Mouse (Mus musculus) embryonic facial prominence, embryonic 12.5 days (tissue): ENCODE results near the gene Slc6a8. TPM values are rescaled to one million over a fixed set of nuclear protein-coding genes. Genes with fewer than 3 reads are reported as not detected.

Experiments used
- ATAC-seq: fragments of 200-750 bp; cut with Nextera tagmentation; 2 replicates; pipeline ENCODE4 v1.8.0; 2017; ENCODE audit not compliant: insufficient number of reproducible peaks, insufficient read depth, low FRiP score, low TSS enrichment
- H3K27ac ChIP-seq: fragments of 300-500 bp; sonication (generic); 2 replicates; pipeline ENCODE4 v1.5.1; 2016; ENCODE audit warnings: mild to moderate bottlenecking
- H3K27me3 ChIP-seq: fragments of 300-500 bp; sonication (generic); 2 replicates; pipeline ENCODE4 v1.6.1; 2016; ENCODE audit warnings: mild to moderate bottlenecking, moderate library complexity
- H3K36me3 ChIP-seq: fragments of 300-500 bp; sonication (generic); 2 replicates; pipeline ENCODE4 v1.6.1; 2016; ENCODE audit warnings: mild to moderate bottlenecking
- H3K4me1 ChIP-seq: fragments of 300-500 bp; sonication (generic); 2 replicates; pipeline ENCODE4 v1.6.1; 2016
- H3K4me2 ChIP-seq: fragments of 300-500 bp; sonication (generic); replicated peaks from 2 replicates; pipeline ENCODE4 v1.6.1; 2016; ENCODE audit warnings: mild to moderate bottlenecking, moderate library complexity
- H3K4me3 ChIP-seq: fragments of 300-500 bp; sonication (generic); 2 replicates; pipeline ENCODE4 v1.5.1; 2016; ENCODE audit warnings: mild to moderate bottlenecking
- H3K9ac ChIP-seq: fragments of 300-500 bp; sonication (generic); 2 replicates; pipeline ENCODE4 v1.6.1; 2016; ENCODE audit warnings: mild to moderate bottlenecking, moderate library complexity
- H3K9me3 ChIP-seq: fragments of 300-500 bp; sonication (generic); 2 replicates; pipeline ENCODE4 v1.6.1; 2016; ENCODE audit warnings: mild to moderate bottlenecking, moderate library complexity
- WGBS: fragments of 180-500 bp; shearing (Covaris S2); methylation state at CpG from one replicate; pipeline ENCODE4 v1.1.7; 2016; 5-methylcytosine and 5-hydroxymethylcytosine counted together
- polyA plus RNA-seq: library from polyadenylated mRNA; unstranded; fragments of >200 nt; fragmentation: Nextera tagmentation; extraction: Ambion mirVana; gene quantifications from 2 replicates; pipeline ENCODE4 v1.2.1, GENCODE M21; 2016

Gene Slc6a8
- polyA plus RNA-seq, 1 experiment from 2014 or later, result 8.3 TPM

GRCm38 (mm10) chrX:73658936-73659574 is 13.9 kb upstream of the Slc6a8 start:
- peak; percentile 53; the same call in 1 of the 2 replicates for ATAC-seq
- H3K27me3 ChIP-seq, result no peaks in the 10 kb centered on the region
- no peak overlapping the region for H3K9ac ChIP-seq
- no peaks in the 10 kb centered on the region for H3K4me1 ChIP-seq
- 69% methylated on average over 13 of the region's 13 CpGs for WGBS
- H3K36me3 ChIP-seq, result no peaks in the 10 kb centered on the region
- peak overlapping the region; percentile 45 for H3K4me3 ChIP-seq
- H3K9me3 ChIP-seq, result no peaks in the 10 kb centered on the region
- peak overlapping the region; percentile 74 for H3K4me2 ChIP-seq
- no peak overlapping the region for H3K27ac ChIP-seq

GRCm38 (mm10) chrX:73659575-73660283 is 13.2 kb upstream of the Slc6a8 start, which contains the start of gene Pnck:
Gene Pnck (minus strand): TSS chrX:73660117.
- Histone ChIP-seq H3K27me3 (no peaks in the 10 kb centered on the region), H3K9ac (peak within 1 kb of the TSS; percentile 56), H3K9me3 (no peaks in the 10 kb centered on the region), H3K4me1 (no peaks in the 10 kb centered on the region), H3K27ac (no peak within 1 kb of the TSS), H3K4me2 (peak within 1 kb of the TSS; percentile 74), H3K36me3 (no peaks in the 10 kb centered on the region), H3K4me3 (peak within 1 kb of the TSS; percentile 45)
- 21% methylated on average over 56 of the region's 57 CpGs for WGBS
- peak; percentile 62 for ATAC-seq

DNA sequence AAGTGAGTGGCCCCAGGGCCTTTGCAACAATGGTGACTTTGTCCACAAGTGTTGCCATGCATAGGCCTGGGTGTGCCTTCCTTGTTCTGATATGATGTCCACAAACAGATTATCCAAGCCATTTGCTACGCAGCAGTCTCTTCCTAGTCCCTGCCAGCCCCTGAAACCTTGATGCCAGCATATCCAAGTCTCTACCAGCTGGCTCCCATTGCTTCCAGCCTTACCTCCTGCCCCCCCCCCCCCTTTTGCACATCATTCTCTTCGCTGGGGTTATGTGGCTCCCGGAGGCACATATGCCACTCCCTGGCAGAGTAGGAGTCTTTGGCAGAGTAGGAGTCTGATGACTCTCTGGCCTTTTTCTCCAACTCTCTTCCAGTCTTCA is 12.7 kb upstream of the Slc6a8 start:
- ATAC-seq, result no peak
- Histone ChIP-seq H3K27ac (no peak overlapping the region), H3K4me1 (no peaks in the 10 kb centered on the region), H3K9ac (peak overlapping the region; percentile 56), H3K4me2 (peak overlapping the region; percentile 74), H3K9me3 (no peaks in the 10 kb centered on the region), H3K36me3 (no peaks in the 10 kb centered on the region), H3K27me3 (no peaks in the 10 kb centered on the region), H3K4me3 (peak overlapping the region; percentile 45)
- 65% methylated on average over 3 of the region's 3 CpGs for WGBS

DNA sequence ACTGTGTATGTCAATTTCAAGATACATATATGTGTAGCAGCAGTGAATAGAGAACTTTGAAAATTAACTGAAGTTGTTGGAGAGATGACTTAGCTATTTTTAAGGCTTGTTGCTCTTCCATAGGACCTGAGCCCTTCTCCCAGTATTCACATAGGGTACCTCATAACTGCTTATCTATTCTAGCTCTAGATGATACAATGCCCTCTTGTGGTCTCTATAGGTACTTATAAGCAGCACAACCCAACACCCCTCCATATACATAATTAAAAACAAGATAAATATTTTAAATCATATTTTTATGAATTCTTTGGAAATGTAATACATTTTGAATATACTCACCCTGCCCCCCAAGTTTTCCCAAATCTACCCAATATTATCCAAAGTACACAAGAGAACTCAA is 9.8 kb upstream of the Slc6a8 start:
- H3K36me3 ChIP-seq, result no peaks in the 10 kb centered on the region
- H3K9me3 ChIP-seq, result no peaks in the 10 kb centered on the region
- H3K27me3 ChIP-seq, result no peaks in the 10 kb centered on the region
- no peak overlapping the region for H3K27ac ChIP-seq
- ATAC-seq, result no peak
- H3K4me1 ChIP-seq, result no peaks in the 10 kb centered on the region
- H3K4me2 ChIP-seq, result no peak overlapping the region
- H3K9ac ChIP-seq, result no peak overlapping the region
- no peak overlapping the region for H3K4me3 ChIP-seq

DNA sequence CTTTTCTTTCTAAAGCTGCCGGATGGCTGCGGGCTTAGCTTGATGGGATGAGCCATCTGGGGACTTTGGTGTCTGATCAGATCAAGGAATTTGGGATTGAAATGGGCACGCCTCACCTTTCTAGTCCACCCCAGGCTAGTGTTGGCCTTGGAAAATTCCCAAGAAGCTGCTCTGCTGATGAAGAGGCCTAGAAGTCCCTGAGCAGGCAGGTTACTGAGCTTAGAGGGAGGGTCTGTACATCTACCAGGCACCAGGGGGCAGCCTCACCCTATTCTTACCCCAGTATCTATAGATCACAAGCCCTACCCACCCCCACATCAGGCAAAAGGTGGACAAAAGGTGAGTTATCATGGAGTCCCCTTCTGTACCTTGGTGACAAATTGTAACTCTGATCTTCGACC is 919 bp upstream of the Slc6a8 start:
- 63% methylated on average over 4 of the region's 4 CpGs for WGBS
- no peak overlapping the region for H3K9ac ChIP-seq
- H3K27me3 ChIP-seq, result peaks cover 3% of the 10 kb centered on the region; the same call in 1 of the 2 replicates
- H3K27ac ChIP-seq, result no peak overlapping the region
- H3K4me3 ChIP-seq, result no peak overlapping the region
- H3K36me3 ChIP-seq, result no peaks in the 10 kb centered on the region
- no peak; the same call in 1 of the 2 replicates for ATAC-seq
- H3K4me2 ChIP-seq, result no peak overlapping the region; the same call in 1 of the 2 replicates
- 0 out of 2 replicates have a peak, but pooled peaks cover 6% of the 10 kb centered on the region for H3K4me1 ChIP-seq
- no peaks in the 10 kb centered on the region for H3K9me3 ChIP-seq

DNA sequence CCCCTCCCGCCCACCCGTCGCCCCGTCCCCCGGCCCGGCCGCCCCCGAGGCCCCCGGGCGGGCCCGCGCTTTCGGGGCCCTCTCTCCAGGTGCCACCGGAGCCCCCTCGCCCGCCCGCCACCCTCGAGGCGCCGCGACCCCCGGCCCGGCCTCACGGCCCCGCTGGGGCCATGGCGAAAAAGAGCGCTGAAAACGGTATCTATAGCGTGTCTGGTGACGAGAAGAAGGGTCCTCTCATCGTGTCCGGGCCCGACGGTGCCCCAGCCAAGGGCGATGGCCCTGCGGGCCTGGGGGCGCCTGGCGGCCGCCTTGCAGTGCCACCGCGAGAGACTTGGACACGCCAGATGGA is 643 bp downstream of the Slc6a8 start:
- Histone ChIP-seq H3K4me2 (peak overlapping the region; percentile 67), H3K36me3 (0 out of 2 replicates have a peak, but pooled peaks cover 2% of the 10 kb centered on the region), H3K4me3 (peak overlapping the region; percentile 60), H3K9me3 (no peaks in the 10 kb centered on the region), H3K27me3 (peaks cover 3% of the 10 kb centered on the region; the same call in 1 of the 2 replicates), H3K9ac (peak overlapping the region; percentile 78), H3K4me1 (0 out of 2 replicates have a peak, but pooled peaks cover 6% of the 10 kb centered on the region), H3K27ac (0 out of 2 replicates have a peak overlapping the region, but pooled peaks have one; percentile 65)
- WGBS, result 13% methylated on average over 35 of the region's 42 CpGs
- ATAC-seq, result no peak

DNA sequence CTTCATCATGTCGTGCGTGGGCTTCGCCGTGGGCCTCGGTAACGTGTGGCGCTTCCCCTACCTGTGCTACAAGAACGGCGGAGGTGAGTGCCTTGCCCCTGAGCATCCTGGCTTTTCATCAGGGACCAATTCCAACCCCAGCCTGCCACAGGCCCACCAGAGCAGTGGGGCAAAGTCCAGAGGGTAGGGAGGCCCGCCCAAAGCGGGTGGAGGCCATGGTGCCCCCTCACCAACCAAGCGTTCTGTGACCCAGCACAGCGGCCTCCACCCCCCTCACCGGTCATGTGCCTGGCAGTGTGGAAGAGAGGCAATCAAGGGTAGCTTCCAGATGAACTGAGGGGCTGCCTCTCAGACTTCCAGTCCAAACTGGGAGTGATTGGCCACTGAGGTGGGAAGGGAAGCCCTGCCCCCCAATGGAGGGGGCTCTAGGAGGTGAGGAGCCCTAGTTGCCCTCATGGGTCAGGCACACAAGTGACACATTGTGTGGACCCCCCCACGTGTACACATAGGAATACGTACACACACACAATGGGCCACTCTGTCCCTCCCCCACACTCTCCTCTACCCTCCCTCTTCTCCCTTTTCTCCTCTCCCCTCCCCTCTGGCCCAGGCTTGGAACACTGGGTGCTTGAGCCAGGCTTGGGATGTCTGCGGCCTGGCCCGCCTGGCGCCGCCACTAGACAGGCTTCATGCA is 1.2 kb downstream of the Slc6a8 start:
- peak overlapping the region; percentile 67 for H3K4me2 ChIP-seq
- peak overlapping the region; percentile 60 for H3K4me3 ChIP-seq
- 0 out of 2 replicates have a peak overlapping the region, but pooled peaks have one; percentile 65 for H3K27ac ChIP-seq
- H3K9ac ChIP-seq, result peak overlapping the region; percentile 78
- H3K36me3 ChIP-seq, result 0 out of 2 replicates have a peak, but pooled peaks cover 7% of the 10 kb centered on the region
- WGBS, result 19% methylated on average over 20 of the region's 20 CpGs
- H3K27me3 ChIP-seq, result peaks cover 3% of the 10 kb centered on the region; the same call in 1 of the 2 replicates
- H3K9me3 ChIP-seq, result no peaks in the 10 kb centered on the region
- ATAC-seq, result peak; percentile 38
- 0 out of 2 replicates have a peak, but pooled peaks cover 6% of the 10 kb centered on the region for H3K4me1 ChIP-seq

DNA sequence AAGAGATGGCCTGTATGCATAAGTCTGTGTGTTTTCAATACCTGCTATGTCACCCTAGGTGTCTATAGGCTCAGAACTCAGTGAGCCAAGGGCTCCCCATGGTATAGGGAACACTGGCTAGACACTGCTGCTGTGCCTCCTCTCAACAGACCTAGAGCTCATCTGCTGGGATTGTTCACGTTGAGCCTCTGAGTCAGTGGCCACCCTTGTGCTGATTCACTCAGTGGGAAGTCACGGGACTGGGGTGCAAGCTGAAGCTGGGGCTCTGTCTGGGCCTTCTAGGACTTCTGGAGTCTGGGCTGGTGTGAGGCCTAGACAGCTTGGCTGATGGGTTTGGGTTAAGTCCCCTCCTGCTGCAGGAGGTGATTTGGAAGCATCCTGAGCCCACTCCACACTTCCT is 2.3 kb downstream of the Slc6a8 start:
- Histone ChIP-seq H3K9me3 (no peaks in the 10 kb centered on the region), H3K4me1 (0 out of 2 replicates have a peak, but pooled peaks cover 6% of the 10 kb centered on the region), H3K4me3 (peak overlapping the region; percentile 60; the same call in 1 of the 2 replicates), H3K9ac (no peak overlapping the region), H3K36me3 (0 out of 2 replicates have a peak, but pooled peaks cover 9% of the 10 kb centered on the region), H3K27me3 (peaks cover 3% of the 10 kb centered on the region; the same call in 1 of the 2 replicates), H3K4me2 (peak overlapping the region; percentile 67), H3K27ac (no peak overlapping the region)
- no peak for ATAC-seq
- WGBS, result 64% methylated on average over 2 of the region's 2 CpGs

- Histone ChIP-seq H3K27ac (no peak overlapping the region), H3K4me2 (no peak overlapping the region), H3K9me3 (no peaks in the 10 kb centered on the region), H3K4me1 (0 out of 2 replicates have a peak, but pooled peaks cover 6% of the 10 kb centered on the region), H3K9ac (no peak overlapping the region), H3K36me3 (0 out of 2 replicates have a peak, but pooled peaks cover 9% of the 10 kb centered on the region), H3K27me3 (peaks cover 3% of the 10 kb centered on the region; the same call in 1 of the 2 replicates), H3K4me3 (no peak overlapping the region)
- ATAC-seq, result no peak
- WGBS, result 98% methylated on average over 4 of the region's 4 CpGs
Measured at GRCm38 (mm10) chrX:73676668-73677067, 3.7 kb downstream of the Slc6a8 start.

DNA sequence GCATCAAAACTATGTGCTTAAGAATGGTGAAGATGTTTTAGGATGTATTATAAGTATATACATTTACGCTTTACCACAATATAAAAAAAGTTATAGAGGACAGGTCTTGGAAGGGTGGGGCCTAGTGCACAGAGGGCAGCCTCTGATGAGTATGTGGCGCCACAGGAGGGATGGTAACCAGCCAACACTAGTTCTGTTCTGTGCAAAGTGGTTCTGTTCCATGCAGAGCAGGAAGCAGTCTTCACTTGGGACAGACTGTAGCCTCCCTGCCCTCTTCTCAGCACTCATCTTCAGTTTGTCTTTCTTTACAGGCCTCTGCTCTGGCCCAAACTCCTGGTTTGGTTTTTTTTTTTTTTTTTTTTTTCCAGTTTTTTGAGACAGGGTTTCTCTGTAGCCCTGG is 11.2 kb downstream of the Slc6a8 start:
- H3K36me3 ChIP-seq, result peaks cover 8% of the 10 kb centered on the region
- 83% methylated on average over 2 of the region's 2 CpGs for WGBS
- no peak overlapping the region for H3K4me3 ChIP-seq
- H3K27me3 ChIP-seq, result no peaks in the 10 kb centered on the region
- H3K9ac ChIP-seq, result no peak overlapping the region
- H3K4me2 ChIP-seq, result no peak overlapping the region
- ATAC-seq, result no peak
- no peaks in the 10 kb centered on the region for H3K4me1 ChIP-seq
- H3K9me3 ChIP-seq, result no peaks in the 10 kb centered on the region
- no peak overlapping the region for H3K27ac ChIP-seq

DNA sequence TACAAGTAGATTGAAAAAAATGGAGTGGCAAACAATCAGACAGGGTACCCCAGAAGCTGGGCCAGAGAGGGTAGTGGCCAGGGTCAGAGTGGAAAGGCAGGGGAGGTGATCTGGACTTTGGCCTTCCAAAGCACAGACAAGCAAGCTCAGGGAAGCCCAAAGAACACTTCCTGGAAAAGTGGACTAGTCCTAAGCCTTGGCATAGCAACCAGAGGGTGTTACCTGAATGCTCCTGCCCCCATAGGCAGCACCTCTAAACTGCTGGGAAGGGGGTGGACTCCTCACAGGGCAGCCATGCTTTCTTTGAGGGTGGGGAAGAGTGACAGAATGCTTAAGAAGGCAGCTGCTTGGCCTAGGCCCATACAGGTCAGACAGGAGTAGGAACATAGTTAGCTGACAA is 12.0 kb downstream of the Slc6a8 start:
- no peak for ATAC-seq
- no peak overlapping the region for H3K27ac ChIP-seq
- H3K4me1 ChIP-seq, result no peaks in the 10 kb centered on the region
- H3K27me3 ChIP-seq, result no peaks in the 10 kb centered on the region
- H3K9me3 ChIP-seq, result no peaks in the 10 kb centered on the region
- no peak overlapping the region for H3K4me3 ChIP-seq
- H3K4me2 ChIP-seq, result no peak overlapping the region
- H3K36me3 ChIP-seq, result peaks cover 10% of the 10 kb centered on the region
- no peak overlapping the region for H3K9ac ChIP-seq
